Mouse (Mus musculus) testis, postnatal 14 days (tissue): ENCODE data around the gene Rbp7.

Experiments used
- DNase-seq: peaks from one replicate; pipeline ENCODE4 v3.0.0; 2021; ENCODE audit warnings: low spot score

Gene Rbp7

GRCm38 (mm10) chr4:149405713-149406443 lies 48.9 kb downstream of the Rbp7 start:
- no peak for DNase-seq

GRCm38 (mm10) chr4:149404640-149405465 lies 49.9 kb downstream of the Rbp7 start:
- DNase-seq = no peak

- DNase-seq = no peak
These were observed 51.7 kb downstream of the Rbp7 start for GRCm38 (mm10) chr4:149403037-149403436.

GRCm38 (mm10) chr4:149401591-149401982 lies 53.2 kb downstream of the Rbp7 start:
- no peak for DNase-seq

GRCm38 (mm10) chr4:149400878-149401590 lies 53.7 kb downstream of the Rbp7 start:
- DNase-seq = no peak
